Mouse (Mus musculus) frontal cortex, adult (tissue): ENCODE data around the gene Cd2bp2.

ENCODE experiments used
- ATAC-seq: cut with Nextera tagmentation; 2 replicates; pipeline ENCODE4 v1.9.2; 2017; ENCODE audit warnings: mild to moderate bottlenecking, moderate library complexity, mixed read lengths; ENCODE audit not compliant: low TSS enrichment

The Cd2bp2 gene

GRCm38 (mm10) chr7:127217901-127218642 is 22.2 kb upstream of the Cd2bp2 start:
- no peak for ATAC-seq

GRCm38 (mm10) chr7:127217475-127217874 is 21.6 kb upstream of the Cd2bp2 start:
- no peak for ATAC-seq

GRCm38 (mm10) chr7:127216307-127216706 is 20.5 kb upstream of the Cd2bp2 start:
- no peak for ATAC-seq

GRCm38 (mm10) chr7:127214981-127215871 is 19.4 kb upstream of the Cd2bp2 start:
- ATAC-seq, result peak; percentile 67

GRCm38 (mm10) chr7:127214521-127214920 is 18.7 kb upstream of the Cd2bp2 start:
- ATAC-seq, result no peak

- ATAC-seq, result no peak
Measured at GRCm38 (mm10) chr7:127213930-127214329, 18.1 kb upstream of the Cd2bp2 start.

GRCm38 (mm10) chr7:127213485-127213884 is 17.6 kb upstream of the Cd2bp2 start:
- ATAC-seq, result no peak

GRCm38 (mm10) chr7:127212432-127213250 is 16.8 kb upstream of the Cd2bp2 start:
- ATAC-seq, result no peak

GRCm38 (mm10) chr7:127211014-127211745 is 15.3 kb upstream of the Cd2bp2 start:
- no peak for ATAC-seq

- no peak for ATAC-seq
Measured at GRCm38 (mm10) chr7:127210266-127210665, 14.4 kb upstream of the Cd2bp2 start.

GRCm38 (mm10) chr7:127209851-127210250 is 14.0 kb upstream of the Cd2bp2 start:
- no peak for ATAC-seq

GRCm38 (mm10) chr7:127208553-127209438 is 12.9 kb upstream of the Cd2bp2 start, which contains the start of gene Mylpf:
Mylpf (plus strand) TSS chr7:127208890.
- peak; percentile 89 for ATAC-seq

GRCm38 (mm10) chr7:127208295-127208552 is 12.4 kb upstream of the Cd2bp2 start, which contains the start of gene Tbc1d10b:
Tbc1d10b (minus strand) TSS chr7:127208468.
- ATAC-seq, result no peak

GRCm38 (mm10) chr7:127207374-127208294 is 11.8 kb upstream of the Cd2bp2 start:
- no peak for ATAC-seq

GRCm38 (mm10) chr7:127206606-127207005 is 10.8 kb upstream of the Cd2bp2 start:
- no peak for ATAC-seq

GRCm38 (mm10) chr7:127196484-127196883 is 634 bp upstream of the Cd2bp2 start:
- ATAC-seq, result no peak

GRCm38 (mm10) chr7:127194633-127195029 is 1.2 kb downstream of the Cd2bp2 start:
- ATAC-seq, result no peak

- no peak for ATAC-seq
Measured at GRCm38 (mm10) chr7:127194011-127194632, 1.7 kb downstream of the Cd2bp2 start.

- ATAC-seq, result no peak
Measured at GRCm38 (mm10) chr7:127192989-127193388, 2.9 kb downstream of the Cd2bp2 start.
